ENCODE assay signal across 8 mouse cellular contexts in genomic region chr1:192069971-192070591, GRCm38 (mm10). TPM values are rescaled to one million over a fixed set of nuclear protein-coding genes. Genes with fewer than 3 reads are reported as not detected.
A peak's percentile ranks its signal among the peaks of the same experiment; 100 is the strongest.
DNase-seq lines count a peak whose midpoint lies in the region; ATAC-seq and TF ChIP-seq lines count a peak whose summit lies in the region.

No protein-coding gene starts in this region.

- no peak overlapping the region for H3ac ChIP-seq in myocyte (ENCODE audit: control insufficient read depth, insufficient read length)

- 0 out of 2 replicates have a peak overlapping the region, but pooled peaks have one; percentile 7 for H3K9ac ChIP-seq in heart, adult 2 months (ENCODE audit: low read depth, low read length)
- no peak overlapping the region for H3K9ac ChIP-seq in forebrain, embryonic 13.5 days
- H3K9ac ChIP-seq in forebrain, embryonic 14.5 days (ENCODE audit: low read length), result no peak overlapping the region

- TF ChIP-seq CTCF in heart, adult 2 months (IDR thresholded peaks at IDR 0.05), result no peak

- peak overlapping the region; percentile 4; the same call in 1 of the 2 replicates for H3K27ac ChIP-seq in heart, adult 2 months
- H3K27ac ChIP-seq in forebrain, embryonic 13.5 days, result no peak overlapping the region
- no peak overlapping the region for H3K27ac ChIP-seq in forebrain, embryonic 14.5 days (ENCODE audit: low read depth, low read length)

- no peaks in the 10 kb centered on the region for H3K36me3 ChIP-seq in heart, adult 2 months (ENCODE audit: control insufficient read depth, insufficient read depth, low read length)
- peaks cover 14% of the 10 kb centered on the region for H3K36me3 ChIP-seq in myocyte (ENCODE audit: control insufficient read depth, insufficient read depth)
- no peaks in the 10 kb centered on the region for H3K36me3 ChIP-seq in forebrain, embryonic 13.5 days (ENCODE audit: poor library complexity, severe bottlenecking)
- no peaks in the 10 kb centered on the region for H3K36me3 ChIP-seq in forebrain, embryonic 14.5 days (ENCODE audit: control insufficient read depth, insufficient read depth, low read length)

- WGBS in heart, adult 2 months, result 36% methylated on average over 13 of the region's 13 CpGs
- WGBS in forebrain, embryonic 13.5 days, result 73% methylated on average over 13 of the region's 13 CpGs
- WGBS in forebrain, embryonic 14.5 days, result 76% methylated on average over 13 of the region's 13 CpGs

- H3K4me2 ChIP-seq in myocyte (ENCODE audit: low read depth), result peak overlapping the region; percentile 93
- no peak overlapping the region for H3K4me2 ChIP-seq in forebrain, embryonic 13.5 days
- H3K4me2 ChIP-seq in forebrain, embryonic 14.5 days (ENCODE audit: low read length), result no peak overlapping the region

- H3K4me1 ChIP-seq in heart, adult 2 months (ENCODE audit: control insufficient read depth, insufficient read depth, low read length), result peaks cover 11% of the 10 kb centered on the region
- peaks cover 10% of the 10 kb centered on the region for H3K4me1 ChIP-seq in forebrain, embryonic 13.5 days
- H3K4me1 ChIP-seq in forebrain, embryonic 14.5 days (ENCODE audit: control insufficient read depth, insufficient read depth, low read length), result 0 out of 2 replicates have a peak, but pooled peaks cover 5% of the 10 kb centered on the region

- TF ChIP-seq EP300 in heart, adult 2 months (IDR thresholded peaks at IDR 0.05; ENCODE audit: insufficient read depth, low read depth, low read length), result no peak

- DNase-seq in layer of hippocampus, postnatal 10 days (ENCODE audit: low spot score in 2 of 2), result peak; percentile 36 to 43
- DNase-seq in layer of hippocampus, adult 11-12 months (ENCODE audit: low spot score), result no peak
- DNase-seq in brain, adult 2 months (ENCODE audit: low read depth, low spot score), result peak; percentile 76
- peak; percentile 59 to 61 for DNase-seq in heart, adult 2 months
- peak; percentile 75 for DNase-seq in kidney, postnatal 10 days
- no peak for DNase-seq in forebrain, embryonic 14.5 days (ENCODE audit: low spot score)

- TF ChIP-seq POLR2A in heart, adult 2 months (IDR thresholded peaks at IDR 0.05; ENCODE audit: insufficient read depth, low read depth, low read length), result no peak
- TF ChIP-seq POLR2A in myocyte (IDR thresholded peaks at IDR 0.05; ENCODE audit: insufficient read length, low read depth), result peak; percentile 16

- intact Hi-C loops in heart, adult 2 months (cut with DNase I), result loop anchor here (2.0 kb wide), 1 partner anchor 21 kb away; no protein-coding TSS in a partner anchor

- ATAC-seq in forebrain, embryonic 13.5 days, result no peak
- ATAC-seq in forebrain, embryonic 14.5 days, result no peak

- H3K79me2 ChIP-seq in heart, adult 2 months (replicated peaks; ENCODE audit: control insufficient read depth, insufficient read depth, low read length), result no peaks in the 10 kb centered on the region
- no peaks in the 10 kb centered on the region for H3K79me2 ChIP-seq in myocyte (ENCODE audit: control insufficient read depth, insufficient read depth)

- H3K9me3 ChIP-seq in forebrain, embryonic 13.5 days (replicated peaks), result no peaks in the 10 kb centered on the region
- no peaks in the 10 kb centered on the region for H3K9me3 ChIP-seq in forebrain, embryonic 14.5 days (replicated peaks; ENCODE audit: control insufficient read depth, low read length)

- no peak overlapping the region for H3K4me3 ChIP-seq in heart, adult 2 months
- H3K4me3 ChIP-seq in myocyte, result peak overlapping the region; percentile 9
- H3K4me3 ChIP-seq in forebrain, embryonic 13.5 days, result no peak overlapping the region
- no peak overlapping the region for H3K4me3 ChIP-seq in forebrain, embryonic 14.5 days (ENCODE audit: low read depth, low read length)

- no peaks in the 10 kb centered on the region for H3K27me3 ChIP-seq in heart, adult 2 months (ENCODE audit: control insufficient read depth, insufficient read depth, low read length)
- no peaks in the 10 kb centered on the region for H3K27me3 ChIP-seq in myocyte (ENCODE audit: control insufficient read depth, insufficient read depth, insufficient read length)
- H3K27me3 ChIP-seq in forebrain, embryonic 13.5 days, result no peaks in the 10 kb centered on the region
- no peaks in the 10 kb centered on the region for H3K27me3 ChIP-seq in forebrain, embryonic 14.5 days (replicated peaks; ENCODE audit: control insufficient read depth, insufficient read depth, low read length)

TF ChIP-seq in myocyte, 11 proteins besides CTCF, POLR2A, EP300 and RAD21:
- peak in 2 of 3 experiments; percentile 81 to 93 for TF ChIP-seq MYOD1 (IDR thresholded peaks at IDR 0.05; ENCODE audit: control insufficient read depth in 1 of 3, insufficient read length in 2 of 3, low read depth in 2 of 3)
- TF ChIP-seq MYOG (IDR thresholded peaks at IDR 0.05; ENCODE audit: control insufficient read depth in 1 of 3, insufficient read depth in 1 of 3, insufficient read length in 2 of 3, low read depth in 2 of 3), result peak; percentile 2 to 92 (median 80)
- no peak for TF ChIP-seq CEBPB (IDR thresholded peaks at IDR 0.05; ENCODE audit: insufficient read depth, poor library complexity, severe bottlenecking)
- no peak for TF ChIP-seq MAX (IDR thresholded peaks at IDR 0.05; ENCODE audit: low read depth)
- peak; percentile 79 for TF ChIP-seq TCF3 (IDR thresholded peaks at IDR 0.05; ENCODE audit: insufficient read length, low read depth)
- no peak for TF ChIP-seq REST (IDR thresholded peaks at IDR 0.05; ENCODE audit: insufficient read depth, insufficient read length)
- TF ChIP-seq POLR2AphosphoS2 (IDR thresholded peaks at IDR 0.05; ENCODE audit: insufficient read length, low read depth), result no peak
- peak; percentile 70 for TF ChIP-seq TCF12 (IDR thresholded peaks at IDR 0.05; ENCODE audit: insufficient read depth, poor library complexity, severe bottlenecking)

RNA-seq across cellular contexts. Expression of gene Traf5, which starts 22.3 kb away (rescaled TPM):
- total RNA-seq in layer of hippocampus, postnatal 10 days (2021), result 1 to 10 TPM; 3.1 to 3.3 TPM
- total RNA-seq in heart, adult 2 months (2021), result 1 to 10 TPM; 3.9 to 4.3 TPM
- polyA plus RNA-seq in heart, adult 2 months (2012; rRNA removed), result 4.4 and 5.1 TPM in 2 replicates
- polyA plus RNA-seq in myocyte (2012; fragmentation: generic; extraction: Trizol), result 10.8 TPM
- 2.7 and 4.1 TPM in 2 replicates for polyA plus RNA-seq in forebrain, embryonic 13.5 days (2015; fragmentation: Nextera tagmentation; extraction: Ambion mirVana)
- 2.5 and 3.3 TPM in 2 replicates for polyA plus RNA-seq in forebrain, embryonic 14.5 days (2014; fragmentation: Nextera tagmentation; extraction: Ambion mirVana)

Comparison
In these comparisons a context has a peak if more than half of its experiments do, and no peak if none do; other contexts are left out.
1. DNase-seq: peak in layer of hippocampus, postnatal 10 days (2 of 2), brain, adult 2 months (single experiment), heart, adult 2 months (2 of 2) and kidney, postnatal 10 days (single experiment); none in layer of hippocampus, adult 11-12 months (single experiment) and forebrain, embryonic 14.5 days (single experiment).